In genomic region chr10:56206802-56207404, GRCm38 (mm10) we compare ENCODE assay signal across 15 mouse cellular contexts.
"Had no signal": no experiment of that assay in that cellular context is flagged by ENCODE, and none has a peak within 500 bp of the region (broad histone marks: within the 10 kb centered on the region; RNA-seq: fewer than 3 reads in every experiment).

No protein-coding gene starts in this region.

- ATAC-seq: liver, embryonic 12.5 days; midbrain, embryonic 15.5 days had no signal

- H3K9me3 ChIP-seq: limb, embryonic 15.5 days; liver, embryonic 12.5 days; midbrain, embryonic 15.5 days; neural tube, embryonic 12.5 days had no signal

- H3K27me3 ChIP-seq: limb, embryonic 15.5 days; liver, embryonic 12.5 days; midbrain, embryonic 15.5 days; neural tube, embryonic 12.5 days had no signal

- H3K27ac ChIP-seq: left cerebral cortex, adult 2 months; limb, embryonic 15.5 days; liver, embryonic 12.5 days; midbrain, embryonic 15.5 days; neural tube, embryonic 12.5 days had no signal

- H3K9ac ChIP-seq: limb, embryonic 15.5 days; liver, embryonic 12.5 days; lung, embryonic 14.5 days; midbrain, embryonic 15.5 days; neural tube, embryonic 12.5 days had no signal

- H3K4me1 ChIP-seq: limb, embryonic 15.5 days; liver, embryonic 12.5 days; midbrain, embryonic 15.5 days; neural tube, embryonic 12.5 days had no signal

- H3K4me3 ChIP-seq: left cerebral cortex, adult 2 months; limb, embryonic 15.5 days; liver, embryonic 12.5 days; midbrain, embryonic 15.5 days; neural tube, embryonic 12.5 days had no signal

- H3K4me2 ChIP-seq: limb, embryonic 15.5 days; liver, embryonic 12.5 days; lung, embryonic 14.5 days; midbrain, embryonic 11.5 days; midbrain, embryonic 15.5 days; neural tube, embryonic 12.5 days had no signal

- DNase-seq: kidney, adult 2 months; kidney, postnatal 4 days; lung, embryonic 14.5 days; lung, postnatal 10 days; lung, postnatal 4 days; right cerebral cortex, postnatal 4 days; spleen, adult 18-20 months; thymus, adult 18-20 months; thymus, postnatal 14 days had no signal

- H3K36me3 ChIP-seq: limb, embryonic 15.5 days; liver, embryonic 12.5 days; midbrain, embryonic 15.5 days; neural tube, embryonic 12.5 days had no signal
